Mouse (Mus musculus): Measurements from ENCODE around the gene Kazn. TPM values are rescaled to one million over a fixed set of nuclear protein-coding genes. Genes with fewer than 3 reads are reported as not detected.

The Kazn gene
- polyA plus RNA-seq, 1 experiment from 2014 or later: 17.9 TPM

GRCm38 (mm10) chr4:142168352-142168751 lies 70.8 kb downstream of the Kazn start:
- no peak overlapping the region for H3K27ac ChIP-seq (ENCODE audit: low read depth, low read length)
- 0 out of 2 replicates have a peak, but pooled peaks cover 1% of the 10 kb centered on the region for H3K4me1 ChIP-seq (ENCODE audit: control insufficient read depth, insufficient read depth, low read length)
- H3K9ac ChIP-seq (replicated peaks; ENCODE audit: low read depth, low read length): no peak overlapping the region
- H3K4me2 ChIP-seq (ENCODE audit: low read depth, low read length): no peak overlapping the region
- H3K4me3 ChIP-seq (ENCODE audit: low read depth, low read length): no peak overlapping the region
- H3K27me3 ChIP-seq (ENCODE audit: control insufficient read depth, insufficient read depth, low read length): no peaks in the 10 kb centered on the region
- no peaks in the 10 kb centered on the region for H3K36me3 ChIP-seq (ENCODE audit: control insufficient read depth, insufficient read depth, low read length)
- no peaks in the 10 kb centered on the region for H3K9me3 ChIP-seq (ENCODE audit: control insufficient read depth, low read length)
- no peak for ATAC-seq (ENCODE audit: low read depth)
- WGBS: 87% methylated on average over 7 of the region's 7 CpGs

GRCm38 (mm10) chr4:142165835-142166701 lies 73.1 kb downstream of the Kazn start:
- 0 out of 2 replicates have a peak overlapping the region, but pooled peaks have one; percentile 12 for H3K27ac ChIP-seq (ENCODE audit: low read depth, low read length)
- ATAC-seq (ENCODE audit: low read depth): no peak; the same call in 1 of the 2 replicates

GRCm38 (mm10) chr4:142165363-142165762 lies 73.8 kb downstream of the Kazn start:
- no peak overlapping the region for H3K4me2 ChIP-seq (ENCODE audit: low read depth, low read length)
- H3K4me1 ChIP-seq (ENCODE audit: control insufficient read depth, insufficient read depth, low read length): no peaks in the 10 kb centered on the region
- 66% methylated on average over 5 of the region's 5 CpGs for WGBS
- no peaks in the 10 kb centered on the region for H3K27me3 ChIP-seq (ENCODE audit: control insufficient read depth, insufficient read depth, low read length)
- H3K9me3 ChIP-seq (ENCODE audit: control insufficient read depth, low read length): no peaks in the 10 kb centered on the region
- H3K9ac ChIP-seq (replicated peaks; ENCODE audit: low read depth, low read length): no peak overlapping the region
- H3K27ac ChIP-seq (ENCODE audit: low read depth, low read length): no peak overlapping the region
- no peak for ATAC-seq (ENCODE audit: low read depth)
- no peak overlapping the region for H3K4me3 ChIP-seq (ENCODE audit: low read depth, low read length)
- H3K36me3 ChIP-seq (ENCODE audit: control insufficient read depth, insufficient read depth, low read length): no peaks in the 10 kb centered on the region

More at GRCm38 (mm10) chr4:142165835-142166701, 73.1 kb downstream of the Kazn start:
- Histone ChIP-seq H3K9me3 (ENCODE audit: control insufficient read depth, low read length) (no peaks in the 10 kb centered on the region), H3K4me2 (ENCODE audit: low read depth, low read length) (no peak overlapping the region), H3K9ac (replicated peaks; ENCODE audit: low read depth, low read length) (no peak overlapping the region), H3K4me1 (ENCODE audit: control insufficient read depth, insufficient read depth, low read length) (no peaks in the 10 kb centered on the region), H3K36me3 (ENCODE audit: control insufficient read depth, insufficient read depth, low read length) (no peaks in the 10 kb centered on the region), H3K27me3 (ENCODE audit: control insufficient read depth, insufficient read depth, low read length) (no peaks in the 10 kb centered on the region), H3K4me3 (ENCODE audit: low read depth, low read length) (no peak overlapping the region)
- 13% methylated on average over 18 of the region's 18 CpGs for WGBS

GRCm38 (mm10) chr4:142164386-142164785 lies 74.8 kb downstream of the Kazn start:
- Histone ChIP-seq H3K27ac (ENCODE audit: low read depth, low read length) (no peak overlapping the region), H3K4me3 (ENCODE audit: low read depth, low read length) (no peak overlapping the region), H3K4me2 (ENCODE audit: low read depth, low read length) (no peak overlapping the region), H3K27me3 (ENCODE audit: control insufficient read depth, insufficient read depth, low read length) (no peaks in the 10 kb centered on the region), H3K4me1 (ENCODE audit: control insufficient read depth, insufficient read depth, low read length) (0 out of 2 replicates have a peak, but pooled peaks cover 2% of the 10 kb centered on the region), H3K36me3 (ENCODE audit: control insufficient read depth, insufficient read depth, low read length) (no peaks in the 10 kb centered on the region), H3K9ac (replicated peaks; ENCODE audit: low read depth, low read length) (no peak overlapping the region), H3K9me3 (ENCODE audit: control insufficient read depth, low read length) (no peaks in the 10 kb centered on the region)
- WGBS: 65% methylated on average over 4 of the region's 4 CpGs
- ATAC-seq (ENCODE audit: low read depth): no peak

- Histone ChIP-seq H3K4me3 (ENCODE audit: low read depth, low read length) (no peak overlapping the region), H3K36me3 (ENCODE audit: control insufficient read depth, insufficient read depth, low read length) (no peaks in the 10 kb centered on the region), H3K9me3 (ENCODE audit: control insufficient read depth, low read length) (no peaks in the 10 kb centered on the region), H3K4me2 (ENCODE audit: low read depth, low read length) (no peak overlapping the region), H3K27ac (ENCODE audit: low read depth, low read length) (no peak overlapping the region), H3K4me1 (ENCODE audit: control insufficient read depth, insufficient read depth, low read length) (0 out of 2 replicates have a peak, but pooled peaks cover 2% of the 10 kb centered on the region), H3K27me3 (ENCODE audit: control insufficient read depth, insufficient read depth, low read length) (no peaks in the 10 kb centered on the region), H3K9ac (replicated peaks; ENCODE audit: low read depth, low read length) (no peak overlapping the region)
- ATAC-seq (ENCODE audit: low read depth): no peak
- WGBS: 70% methylated on average over 3 of the region's 3 CpGs
Measured at GRCm38 (mm10) chr4:142163862-142164261, 75.3 kb downstream of the Kazn start.

- no peaks in the 10 kb centered on the region for H3K27me3 ChIP-seq (ENCODE audit: control insufficient read depth, insufficient read depth, low read length)
- H3K4me2 ChIP-seq (ENCODE audit: low read depth, low read length): no peak overlapping the region
- no peak overlapping the region for H3K9ac ChIP-seq (replicated peaks; ENCODE audit: low read depth, low read length)
- no peak overlapping the region for H3K27ac ChIP-seq (ENCODE audit: low read depth, low read length)
- 90% methylated on average over 9 of the region's 9 CpGs for WGBS
- no peak overlapping the region for H3K4me3 ChIP-seq (ENCODE audit: low read depth, low read length)
- no peak for ATAC-seq (ENCODE audit: low read depth)
- no peaks in the 10 kb centered on the region for H3K36me3 ChIP-seq (ENCODE audit: control insufficient read depth, insufficient read depth, low read length)
- no peaks in the 10 kb centered on the region for H3K9me3 ChIP-seq (ENCODE audit: control insufficient read depth, low read length)
- 0 out of 2 replicates have a peak, but pooled peaks cover 2% of the 10 kb centered on the region for H3K4me1 ChIP-seq (ENCODE audit: control insufficient read depth, insufficient read depth, low read length)
Measured at GRCm38 (mm10) chr4:142162729-142163128, 76.5 kb downstream of the Kazn start.

GRCm38 (mm10) chr4:142162102-142162501 lies 77.1 kb downstream of the Kazn start:
- Histone ChIP-seq H3K27ac (ENCODE audit: low read depth, low read length) (no peak overlapping the region), H3K4me1 (ENCODE audit: control insufficient read depth, insufficient read depth, low read length) (0 out of 2 replicates have a peak, but pooled peaks cover 2% of the 10 kb centered on the region), H3K9me3 (ENCODE audit: control insufficient read depth, low read length) (no peaks in the 10 kb centered on the region), H3K27me3 (ENCODE audit: control insufficient read depth, insufficient read depth, low read length) (no peaks in the 10 kb centered on the region), H3K4me2 (ENCODE audit: low read depth, low read length) (no peak overlapping the region), H3K36me3 (ENCODE audit: control insufficient read depth, insufficient read depth, low read length) (no peaks in the 10 kb centered on the region), H3K4me3 (ENCODE audit: low read depth, low read length) (no peak overlapping the region), H3K9ac (replicated peaks; ENCODE audit: low read depth, low read length) (no peak overlapping the region)
- no peak for ATAC-seq (ENCODE audit: low read depth)
- 100% methylated on average over 2 of the region's 2 CpGs for WGBS

- no peaks in the 10 kb centered on the region for H3K9me3 ChIP-seq (ENCODE audit: control insufficient read depth, low read length)
- 39% methylated on average over 8 of the region's 8 CpGs for WGBS
- H3K36me3 ChIP-seq (ENCODE audit: control insufficient read depth, insufficient read depth, low read length): no peaks in the 10 kb centered on the region
- ATAC-seq (ENCODE audit: low read depth): no peak
- H3K4me3 ChIP-seq (ENCODE audit: low read depth, low read length): no peak overlapping the region
- no peak overlapping the region for H3K9ac ChIP-seq (replicated peaks; ENCODE audit: low read depth, low read length)
- peak overlapping the region; percentile 12; the same call in 1 of the 2 replicates for H3K27ac ChIP-seq (ENCODE audit: low read depth, low read length)
- H3K27me3 ChIP-seq (ENCODE audit: control insufficient read depth, insufficient read depth, low read length): no peaks in the 10 kb centered on the region
- 0 out of 2 replicates have a peak, but pooled peaks cover 2% of the 10 kb centered on the region for H3K4me1 ChIP-seq (ENCODE audit: control insufficient read depth, insufficient read depth, low read length)
- H3K4me2 ChIP-seq (ENCODE audit: low read depth, low read length): no peak overlapping the region
Measured at GRCm38 (mm10) chr4:142160041-142160440, 79.2 kb downstream of the Kazn start.

- Histone ChIP-seq H3K9ac (replicated peaks; ENCODE audit: low read depth, low read length) (no peak overlapping the region), H3K4me2 (ENCODE audit: low read depth, low read length) (no peak overlapping the region), H3K9me3 (ENCODE audit: control insufficient read depth, low read length) (no peaks in the 10 kb centered on the region), H3K27ac (ENCODE audit: low read depth, low read length) (no peak overlapping the region), H3K4me3 (ENCODE audit: low read depth, low read length) (no peak overlapping the region), H3K27me3 (ENCODE audit: control insufficient read depth, insufficient read depth, low read length) (no peaks in the 10 kb centered on the region), H3K36me3 (ENCODE audit: control insufficient read depth, insufficient read depth, low read length) (no peaks in the 10 kb centered on the region), H3K4me1 (ENCODE audit: control insufficient read depth, insufficient read depth, low read length) (0 out of 2 replicates have a peak, but pooled peaks cover 2% of the 10 kb centered on the region)
- WGBS: 83% methylated on average over 5 of the region's 5 CpGs
- no peak for ATAC-seq (ENCODE audit: low read depth)
Measured at GRCm38 (mm10) chr4:142156506-142156905, 82.7 kb downstream of the Kazn start.

Measured in neural tube, embryonic 14.5 days (tissue).